Mouse (Mus musculus): ENCODE measurements around the gene Tchp. TPM values are rescaled to one million over a fixed set of nuclear protein-coding genes. Genes with fewer than 3 reads are reported as not detected.

Tchp gene
- total RNA-seq, 2 experiments from 2014 or later = 12.7 to 19.3 TPM

DNA sequence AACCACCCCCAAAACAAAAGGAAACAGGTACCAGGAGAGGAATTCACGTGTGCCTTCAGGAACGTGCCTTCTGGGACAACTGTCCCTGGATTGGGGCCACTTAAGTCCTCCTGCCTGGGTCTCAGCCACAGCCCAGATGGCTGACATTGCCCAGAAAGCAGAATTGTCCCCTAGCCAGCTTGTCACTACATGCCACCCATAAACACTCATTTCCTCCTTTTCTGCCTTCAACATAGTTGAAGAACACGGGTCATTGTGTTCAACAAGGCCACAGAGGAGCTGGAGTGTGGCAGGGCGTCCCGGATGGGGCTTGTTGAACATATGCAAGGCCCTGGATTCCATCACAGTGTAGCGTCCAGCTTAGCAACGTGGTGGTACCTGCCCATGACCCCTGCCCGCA lies 25.8 kb upstream of the Tchp start:
- DNase-seq (ENCODE audit: low spot score in 2 of 2) = no peak
- TF ChIP-seq CTCF (conservative IDR thresholded peaks at IDR 0.05) = no peak
- peak overlapping the region; percentile 61 for H3K27ac ChIP-seq
- H3K4me3 ChIP-seq = no peak overlapping the region

- no peak for TF ChIP-seq CTCF (conservative IDR thresholded peaks at IDR 0.05)
- H3K4me3 ChIP-seq = no peak overlapping the region
- DNase-seq (ENCODE audit: low spot score in 2 of 2) = no peak
- no peak overlapping the region for H3K27ac ChIP-seq
Measured at GRCm38 (mm10) chr5:114685986-114686385, 21.6 kb upstream of the Tchp start.

- no peak overlapping the region for H3K27ac ChIP-seq
- no peak overlapping the region for H3K4me3 ChIP-seq
- no peak for TF ChIP-seq CTCF (conservative IDR thresholded peaks at IDR 0.05)
- no peak for DNase-seq (ENCODE audit: low spot score in 2 of 2)
Measured at GRCm38 (mm10) chr5:114686726-114687210, 20.8 kb upstream of the Tchp start.

DNA sequence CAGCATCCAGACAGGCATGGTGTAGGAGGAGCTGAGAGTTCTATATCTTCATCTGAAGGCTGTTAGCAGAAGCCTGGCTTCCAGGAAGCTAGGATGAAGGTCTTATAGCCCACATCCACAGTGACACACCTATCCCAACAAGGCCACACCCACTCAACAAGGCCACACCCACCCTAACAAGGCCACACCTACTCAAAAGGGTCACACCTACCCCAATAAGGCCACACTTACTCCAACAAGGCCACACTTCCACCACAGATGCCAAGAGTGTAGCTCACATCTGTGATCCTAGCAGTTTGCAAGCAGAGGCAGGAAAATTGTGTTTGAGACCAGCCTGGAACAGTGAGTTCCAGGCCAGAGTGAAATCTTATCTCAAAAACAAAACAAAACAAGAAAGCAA lies 19.7 kb upstream of the Tchp start:
- no peak overlapping the region for H3K4me3 ChIP-seq
- no peak for DNase-seq (ENCODE audit: low spot score in 2 of 2)
- peak overlapping the region; percentile 94; the same call in 1 of the 2 replicates for H3K27ac ChIP-seq
- TF ChIP-seq CTCF (conservative IDR thresholded peaks at IDR 0.05) = no peak

GRCm38 (mm10) chr5:114688703-114689102 lies 18.9 kb upstream of the Tchp start:
- no peak for DNase-seq (ENCODE audit: low spot score in 2 of 2)
- no peak overlapping the region for H3K4me3 ChIP-seq
- H3K27ac ChIP-seq = peak overlapping the region; percentile 94; the same call in 1 of the 2 replicates
- no peak for TF ChIP-seq CTCF (conservative IDR thresholded peaks at IDR 0.05)

DNA sequence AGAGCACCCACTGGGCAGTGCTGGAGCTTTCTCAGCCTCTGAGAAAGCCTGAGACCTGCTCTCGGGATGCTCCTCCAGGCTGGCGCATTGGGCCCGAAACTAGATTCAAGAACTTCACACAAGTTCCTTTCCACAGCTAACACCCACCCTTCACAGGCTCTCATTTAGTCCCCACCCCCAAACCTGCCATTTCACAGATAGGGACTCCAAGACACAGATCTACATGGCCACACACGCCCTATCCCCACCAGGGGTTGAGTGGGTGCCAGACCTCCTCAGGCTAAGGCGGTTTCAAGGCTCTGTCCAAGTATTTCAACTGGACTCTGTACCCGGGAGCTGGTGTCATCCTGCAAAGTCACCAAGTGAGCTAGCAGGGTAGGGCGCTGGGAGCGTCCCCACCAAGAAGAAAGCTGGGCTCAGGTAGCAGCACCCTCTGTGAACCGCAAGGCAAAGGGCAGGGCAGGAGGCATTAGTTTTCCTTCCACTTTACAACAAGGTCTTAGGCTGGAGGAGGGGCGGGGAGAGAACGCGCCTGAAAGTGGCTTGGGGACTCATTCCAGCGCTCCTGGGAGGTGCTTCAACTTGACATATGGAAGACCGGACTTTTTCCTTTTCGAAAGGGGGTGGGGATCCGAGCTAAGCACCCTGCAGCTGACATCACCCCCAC lies 17.7 kb upstream of the Tchp start:
- TF ChIP-seq CTCF (conservative IDR thresholded peaks at IDR 0.05) = no peak
- H3K4me3 ChIP-seq = peak overlapping the region; percentile 85
- DNase-seq (ENCODE audit: low spot score in 2 of 2) = no peak
- peak overlapping the region; percentile 94; the same call in 1 of the 2 replicates for H3K27ac ChIP-seq

DNA sequence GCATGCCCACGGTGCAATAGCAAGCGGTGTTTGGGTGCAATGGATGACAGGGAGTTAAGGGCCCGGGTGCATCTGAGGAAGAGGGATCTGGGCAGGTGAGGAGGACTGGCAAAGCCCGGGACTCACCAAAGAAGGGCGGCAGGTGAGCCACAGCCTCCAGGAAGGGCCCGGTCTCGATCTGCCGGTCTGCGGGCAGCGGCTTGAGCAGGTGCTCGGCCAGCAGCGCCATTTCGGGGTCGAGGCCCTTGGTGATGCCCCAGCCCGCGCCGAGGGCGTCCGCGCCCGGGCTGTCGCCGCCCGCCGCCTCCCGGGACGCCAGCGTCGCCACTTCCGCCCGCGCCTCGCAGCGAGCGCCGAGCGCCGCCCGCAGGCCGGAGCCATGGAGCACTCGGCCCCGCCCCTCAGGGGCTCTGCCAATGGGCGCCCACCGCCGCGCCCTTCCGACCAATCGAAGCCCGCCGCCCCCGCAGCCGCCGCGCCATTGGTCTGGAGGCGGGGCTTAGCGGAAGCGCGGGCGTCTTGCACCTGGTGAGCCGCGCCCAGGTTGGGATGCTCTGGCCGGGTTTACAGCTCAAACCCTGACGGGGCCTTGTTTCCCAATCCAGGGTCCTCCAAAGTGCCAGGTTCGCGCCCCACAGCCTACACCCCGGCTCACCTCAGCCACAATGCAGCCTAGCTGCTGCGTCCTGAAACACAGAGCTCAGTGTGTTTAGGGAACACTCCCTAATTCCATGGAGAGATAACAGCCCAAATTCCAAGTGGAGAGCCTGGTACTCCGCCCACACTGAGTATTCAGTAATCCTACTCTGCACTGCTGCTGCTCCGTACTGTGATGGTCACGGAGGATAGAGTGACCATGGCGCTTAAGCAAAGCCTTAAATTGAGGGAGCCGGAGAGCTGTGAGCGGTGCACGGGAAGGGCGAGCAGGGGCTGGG lies 16.7 kb upstream of the Tchp start, which contains the start of gene Gltp:
Gene Gltp, minus strand, starts transcription at position 352 of the 935 bp plus-strand sequence.
- peak; percentile 64 for TF ChIP-seq CTCF (conservative IDR thresholded peaks at IDR 0.05)
- H3K27ac ChIP-seq = peak within 1 kb of the TSS; percentile 94
- peak; percentile 91 to 94 for DNase-seq (ENCODE audit: low spot score in 2 of 2)
- peak within 1 kb of the TSS; percentile 85 for H3K4me3 ChIP-seq

GRCm38 (mm10) chr5:114695775-114696174 lies 11.8 kb upstream of the Tchp start:
- DNase-seq (ENCODE audit: low spot score in 2 of 2) = no peak
- no peak overlapping the region for H3K27ac ChIP-seq
- TF ChIP-seq CTCF (conservative IDR thresholded peaks at IDR 0.05) = peak; percentile 48
- no peak overlapping the region for H3K4me3 ChIP-seq

- Histone ChIP-seq H3K4me3 (no peak overlapping the region), H3K27ac (no peak overlapping the region)
- no peak for TF ChIP-seq CTCF (conservative IDR thresholded peaks at IDR 0.05)
- DNase-seq (ENCODE audit: low spot score in 2 of 2) = no peak
Measured at GRCm38 (mm10) chr5:114696939-114697338, 10.6 kb upstream of the Tchp start.

DNA sequence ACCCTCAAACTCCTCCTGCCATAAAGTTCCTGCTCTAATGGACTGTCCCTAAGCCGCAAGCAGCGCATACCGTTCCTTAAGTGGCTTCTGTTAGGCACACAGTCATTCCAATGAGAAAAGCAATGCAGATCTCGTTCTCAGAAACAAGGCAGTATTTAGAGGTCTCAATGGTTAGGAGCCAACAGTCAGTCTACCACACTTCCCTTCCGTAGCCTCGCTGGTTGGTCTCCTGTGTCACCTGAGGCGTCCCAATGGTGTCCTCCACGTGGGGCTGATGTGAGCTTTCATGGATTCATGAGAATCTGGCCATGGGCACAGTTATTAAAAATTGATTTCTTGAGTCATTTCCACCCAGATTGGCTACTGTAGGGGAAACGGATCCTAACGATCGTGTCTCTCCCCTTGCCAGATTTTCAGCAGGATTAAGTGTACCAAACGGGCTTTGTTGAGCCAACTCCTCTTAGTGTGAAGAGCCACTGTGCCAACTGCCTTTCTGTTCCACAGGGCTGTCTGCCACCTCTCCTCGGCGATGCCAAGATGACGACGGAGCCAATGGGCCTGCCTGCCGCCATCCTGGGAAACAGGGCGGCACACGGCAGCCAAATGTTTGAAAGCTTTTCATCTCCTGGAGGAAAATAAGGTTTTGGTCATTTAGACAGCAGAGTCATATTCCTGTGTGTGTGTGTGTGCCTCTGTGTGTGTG lies 9.4 kb upstream of the Tchp start:
- peak; percentile 83 to 89 for DNase-seq (ENCODE audit: low spot score in 2 of 2)
- no peak overlapping the region for H3K27ac ChIP-seq
- no peak overlapping the region for H3K4me3 ChIP-seq
- TF ChIP-seq CTCF (conservative IDR thresholded peaks at IDR 0.05) = no peak

GRCm38 (mm10) chr5:114699015-114699414 lies 8.5 kb upstream of the Tchp start:
- TF ChIP-seq CTCF (conservative IDR thresholded peaks at IDR 0.05) = no peak
- no peak for DNase-seq (ENCODE audit: low spot score in 2 of 2)

More at GRCm38 (mm10) chr5:114699015-114699414, 8.5 kb upstream of the Tchp start:
- no peak overlapping the region for H3K4me3 ChIP-seq
- H3K27ac ChIP-seq = no peak overlapping the region
